Mouse (Mus musculus): Measurements from ENCODE around the gene Cnpy1.

Cnpy1 gene

GRCm38 (mm10) chr5:28239829-28240228 lies 5.8 kb downstream of the Cnpy1 start:
- no peak for DNase-seq (ENCODE audit: low read depth in 1 of 2, low spot score in 2 of 2)

GRCm38 (mm10) chr5:28238876-28239275 lies 6.7 kb downstream of the Cnpy1 start:
- DNase-seq (ENCODE audit: low read depth in 1 of 2, low spot score in 2 of 2), result no peak

- DNase-seq (ENCODE audit: low read depth in 1 of 2, low spot score in 2 of 2), result no peak
These were observed 7.5 kb downstream of the Cnpy1 start for GRCm38 (mm10) chr5:28238152-28238551.

- DNase-seq (ENCODE audit: low read depth in 1 of 2, low spot score in 2 of 2), result no peak
These were observed 7.9 kb downstream of the Cnpy1 start for GRCm38 (mm10) chr5:28237715-28238114.

GRCm38 (mm10) chr5:28237055-28237454 lies 8.6 kb downstream of the Cnpy1 start:
- no peak for DNase-seq (ENCODE audit: low read depth in 1 of 2, low spot score in 2 of 2)

GRCm38 (mm10) chr5:28236098-28236497 lies 9.5 kb downstream of the Cnpy1 start:
- DNase-seq (ENCODE audit: low read depth in 1 of 2, low spot score in 2 of 2), result no peak

- DNase-seq (ENCODE audit: low read depth in 1 of 2, low spot score in 2 of 2), result no peak
These were observed 13.5 kb downstream of the Cnpy1 start for GRCm38 (mm10) chr5:28232101-28232500.

- DNase-seq (ENCODE audit: low read depth in 1 of 2, low spot score in 2 of 2), result no peak
These were observed 26.0 kb downstream of the Cnpy1 start for GRCm38 (mm10) chr5:28219596-28219995.

- no peak for DNase-seq (ENCODE audit: low read depth in 1 of 2, low spot score in 2 of 2)
These were observed 32.2 kb downstream of the Cnpy1 start for GRCm38 (mm10) chr5:28213441-28213840.

- DNase-seq (ENCODE audit: low read depth in 1 of 2, low spot score in 2 of 2), result no peak
These were observed 33.8 kb downstream of the Cnpy1 start for GRCm38 (mm10) chr5:28211651-28212310.

GRCm38 (mm10) chr5:28210591-28211550 lies 34.7 kb downstream of the Cnpy1 start:
- DNase-seq (ENCODE audit: low read depth in 1 of 2, low spot score in 2 of 2), result no peak

GRCm38 (mm10) chr5:28209549-28210431 lies 35.8 kb downstream of the Cnpy1 start:
- DNase-seq (ENCODE audit: low read depth in 1 of 2, low spot score in 2 of 2), result no peak

GRCm38 (mm10) chr5:28208726-28209520 lies 36.7 kb downstream of the Cnpy1 start:
- DNase-seq (ENCODE audit: low read depth in 1 of 2, low spot score in 2 of 2), result no peak

GRCm38 (mm10) chr5:28207043-28207442 lies 38.6 kb downstream of the Cnpy1 start:
- no peak for DNase-seq (ENCODE audit: low read depth in 1 of 2, low spot score in 2 of 2)

- no peak for DNase-seq (ENCODE audit: low read depth in 1 of 2, low spot score in 2 of 2)
These were observed 39.2 kb downstream of the Cnpy1 start for GRCm38 (mm10) chr5:28206448-28206847.

- no peak for DNase-seq (ENCODE audit: low read depth in 1 of 2, low spot score in 2 of 2)
These were observed 40.9 kb downstream of the Cnpy1 start for GRCm38 (mm10) chr5:28204678-28205077.

- DNase-seq (ENCODE audit: low read depth in 1 of 2, low spot score in 2 of 2), result no peak
These were observed 42.5 kb downstream of the Cnpy1 start for GRCm38 (mm10) chr5:28203086-28203485.

GRCm38 (mm10) chr5:28199089-28199873 lies 46.3 kb downstream of the Cnpy1 start:
- no peak for DNase-seq (ENCODE audit: low read depth in 1 of 2, low spot score in 2 of 2)

GRCm38 (mm10) chr5:28195473-28195872 lies 50.1 kb downstream of the Cnpy1 start:
- DNase-seq (ENCODE audit: low read depth in 1 of 2, low spot score in 2 of 2), result no peak

- DNase-seq (ENCODE audit: low read depth in 1 of 2, low spot score in 2 of 2), result no peak
These were observed 53.5 kb downstream of the Cnpy1 start for GRCm38 (mm10) chr5:28192099-28192454.

Data from monocyte, adult 2 months (primary cell).